Mouse (Mus musculus) retina, postnatal 1 day (tissue): ENCODE results near the gene Emc10.

Experiments used
- DNase-seq: peaks from one replicate; pipeline ENCODE4 v3.0.0-alpha.2; 2012

The Emc10 gene

GRCm38 (mm10) chr7:44462218-44463055, 33.9 kb downstream of the Emc10 start:
- no peak for DNase-seq

- DNase-seq = no peak
Measured at GRCm38 (mm10) chr7:44461503-44462217, 34.7 kb downstream of the Emc10 start.

- DNase-seq = no peak
Measured at GRCm38 (mm10) chr7:44460767-44461502, 35.4 kb downstream of the Emc10 start.

GRCm38 (mm10) chr7:44460067-44460466, 36.3 kb downstream of the Emc10 start:
- no peak for DNase-seq

- DNase-seq = no peak
Measured at GRCm38 (mm10) chr7:44456302-44456701, 40.0 kb downstream of the Emc10 start.

- no peak for DNase-seq
Measured at GRCm38 (mm10) chr7:44453256-44453655, 43.1 kb downstream of the Emc10 start.

- DNase-seq = no peak
Measured at GRCm38 (mm10) chr7:44446070-44446855, 50.1 kb downstream of the Emc10 start.

GRCm38 (mm10) chr7:44445528-44445923, 50.8 kb downstream of the Emc10 start:
- DNase-seq = no peak

GRCm38 (mm10) chr7:44444886-44445527, 51.3 kb downstream of the Emc10 start:
- no peak for DNase-seq

- DNase-seq = peak; percentile 77
Measured at GRCm38 (mm10) chr7:44443268-44444173, 52.8 kb downstream of the Emc10 start.

- peak; percentile 77 for DNase-seq
Measured at GRCm38 (mm10) chr7:44442407-44442821, 53.9 kb downstream of the Emc10 start.

GRCm38 (mm10) chr7:44441648-44442109, 54.6 kb downstream of the Emc10 start:
- DNase-seq = peak; percentile 91

- no peak for DNase-seq
Measured at GRCm38 (mm10) chr7:44441180-44441579, 55.1 kb downstream of the Emc10 start.

- no peak for DNase-seq
Measured at GRCm38 (mm10) chr7:44440479-44440878, 55.9 kb downstream of the Emc10 start.
